In genomic region chr1:88086125-88086524, GRCm38 (mm10) we compare ENCODE assay signal across 36 mouse cellular contexts. TPM values are rescaled to one million over a fixed set of nuclear protein-coding genes. Genes with fewer than 3 reads are reported as not detected.
"Had no signal": no experiment of that assay in that cellular context is flagged by ENCODE, and none has a peak within 500 bp of the region (broad histone marks: within the 10 kb centered on the region; RNA-seq: fewer than 3 reads in every experiment).

No protein-coding gene starts in this region.

- DNase-seq: gastrocnemius, postnatal 14 days; gastrocnemius, postnatal 36 days; heart, adult 2 months; heart, postnatal 14 days; heart, postnatal 36 days; kidney, adult 11 months; kidney, adult 8-10 months; kidney, postnatal 10 days; kidney, postnatal 25 days; kidney, postnatal 4 days; liver; liver, embryonic 13.5 days had no signal

- H3K36me3 ChIP-seq: heart, embryonic 13.5 days; heart, embryonic 15.5 days; hindbrain, embryonic 13.5 days; hindbrain, embryonic 15.5 days; limb, embryonic 10.5 days; limb, embryonic 12.5 days; liver, embryonic 13.5 days; liver, embryonic 15.5 days had no signal

- H3K27me3 ChIP-seq: heart, embryonic 13.5 days; heart, embryonic 15.5 days; hindbrain, embryonic 13.5 days; hindbrain, embryonic 15.5 days; limb, embryonic 12.5 days; liver, embryonic 13.5 days; liver, embryonic 15.5 days had no signal

- ATAC-seq: hindbrain, postnatal 0 days had no signal

- H3K4me2 ChIP-seq: heart, embryonic 11.5 days; heart, embryonic 13.5 days; heart, embryonic 15.5 days; hindbrain, embryonic 13.5 days; hindbrain, embryonic 15.5 days; limb, embryonic 12.5 days; liver, embryonic 13.5 days; liver, embryonic 15.5 days had no signal

- H3K4me3 ChIP-seq: heart, adult 2 months; heart, embryonic 13.5 days; heart, embryonic 15.5 days; hindbrain, embryonic 13.5 days; hindbrain, embryonic 15.5 days; layer of hippocampus, adult 2 months; left cerebral cortex, adult 2 months; limb, embryonic 10.5 days; limb, embryonic 12.5 days; liver, embryonic 13.5 days; liver, embryonic 15.5 days had no signal

- H3K9me3 ChIP-seq: heart, embryonic 13.5 days; heart, embryonic 15.5 days; hindbrain, embryonic 13.5 days; hindbrain, embryonic 15.5 days; limb, embryonic 10.5 days; limb, embryonic 12.5 days; liver, embryonic 13.5 days; liver, embryonic 15.5 days had no signal

- H3K4me1 ChIP-seq: heart, embryonic 13.5 days; heart, embryonic 15.5 days; hindbrain, embryonic 13.5 days; hindbrain, embryonic 15.5 days; limb, embryonic 10.5 days; limb, embryonic 12.5 days; liver, embryonic 13.5 days; liver, embryonic 15.5 days had no signal

- H3K9ac ChIP-seq: heart, embryonic 13.5 days; heart, embryonic 15.5 days; hindbrain, embryonic 13.5 days; hindbrain, embryonic 15.5 days; limb, embryonic 12.5 days; liver, embryonic 13.5 days; liver, embryonic 15.5 days had no signal

- H3K27ac ChIP-seq: heart, adult 2 months; heart, embryonic 13.5 days; heart, embryonic 15.5 days; hindbrain, embryonic 13.5 days; hindbrain, embryonic 15.5 days; hindbrain, postnatal 0 days; layer of hippocampus, adult 2 months; left cerebral cortex, adult 2 months; limb, embryonic 10.5 days; limb, embryonic 12.5 days; liver, embryonic 13.5 days; liver, embryonic 15.5 days had no signal

RNA-seq across cellular contexts. Expression of gene Ugt1a8, which starts 1.5 kb away (rescaled TPM):
- total RNA-seq: gastrocnemius, adult 18-20 months; gastrocnemius, adult 8-10 months; gastrocnemius, postnatal 14 days; gastrocnemius, postnatal 36 days; heart, adult 2 months; heart, postnatal 14 days; heart, postnatal 36 days; hematopoietic stem cell, adult 5-6 weeks; hindbrain, postnatal 0 days; layer of hippocampus, adult 2 months; layer of hippocampus, postnatal 10 days; layer of hippocampus, postnatal 25 days; left cerebral cortex, adult 2 months; left cerebral cortex, postnatal 14 days; left cerebral cortex, postnatal 36 days had no signal
- polyA plus RNA-seq: heart, adult 2 months; heart, embryonic 11.5 days; heart, embryonic 13.5 days; heart, embryonic 15.5 days; heart, postnatal 0 days; hindbrain, embryonic 11.5 days; hindbrain, embryonic 13.5 days; hindbrain, embryonic 15.5 days; hindbrain, postnatal 0 days; kidney, embryonic 14.5 days; kidney, embryonic 16.5 days; limb, embryonic 10.5 days; limb, embryonic 12.5 days; limb, embryonic 14.5 days; liver, embryonic 13.5 days; liver, embryonic 15.5 days had no signal

RNA-seq across cellular contexts. Expression of gene Ugt1a9, which starts 15.5 kb away (rescaled TPM):
- total RNA-seq: gastrocnemius, adult 8-10 months; gastrocnemius, postnatal 14 days; gastrocnemius, postnatal 36 days; heart, adult 2 months; heart, postnatal 14 days; heart, postnatal 36 days; hematopoietic stem cell, adult 5-6 weeks; hindbrain, postnatal 0 days; layer of hippocampus, adult 2 months; layer of hippocampus, postnatal 10 days; layer of hippocampus, postnatal 25 days; left cerebral cortex, adult 2 months; left cerebral cortex, postnatal 14 days; left cerebral cortex, postnatal 36 days had no signal
- polyA plus RNA-seq: heart, adult 2 months; heart, embryonic 11.5 days; heart, embryonic 13.5 days; heart, embryonic 15.5 days; heart, postnatal 0 days; hindbrain, embryonic 11.5 days; hindbrain, embryonic 13.5 days; hindbrain, embryonic 15.5 days; hindbrain, postnatal 0 days; limb, embryonic 10.5 days; limb, embryonic 12.5 days; limb, embryonic 14.5 days had no signal

RNA-seq across cellular contexts. Expression of gene Ugt1a6b, which starts 16.9 kb away (rescaled TPM):
- total RNA-seq: hematopoietic stem cell, adult 5-6 weeks; left cerebral cortex, adult 2 months had no signal
- polyA plus RNA-seq: heart, embryonic 11.5 days; heart, embryonic 13.5 days; heart, embryonic 15.5 days; heart, postnatal 0 days; kidney, embryonic 14.5 days; limb, embryonic 10.5 days; limb, embryonic 12.5 days had no signal

RNA-seq across cellular contexts. Expression of gene Ugt1a10, which starts 30.9 kb away (rescaled TPM):
- total RNA-seq: gastrocnemius, adult 18-20 months; gastrocnemius, adult 8-10 months; gastrocnemius, postnatal 14 days; gastrocnemius, postnatal 36 days; heart, adult 2 months; heart, postnatal 14 days; heart, postnatal 36 days; hematopoietic stem cell, adult 5-6 weeks; hindbrain, postnatal 0 days; layer of hippocampus, adult 2 months; layer of hippocampus, postnatal 10 days; layer of hippocampus, postnatal 25 days; left cerebral cortex, adult 2 months; left cerebral cortex, postnatal 14 days; left cerebral cortex, postnatal 36 days had no signal
- polyA plus RNA-seq: gonadal fat pad, adult 2 months; heart, adult 2 months; heart, embryonic 11.5 days; heart, embryonic 13.5 days; heart, embryonic 15.5 days; heart, postnatal 0 days; hindbrain, embryonic 11.5 days; hindbrain, embryonic 13.5 days; hindbrain, embryonic 15.5 days; hindbrain, postnatal 0 days; limb, embryonic 10.5 days; limb, embryonic 12.5 days; limb, embryonic 14.5 days; liver, embryonic 13.5 days; liver, embryonic 15.5 days had no signal
